Mouse (Mus musculus) ovary, postnatal 10 days (tissue): ENCODE measurements around the gene Rnf19b.

Experiments used
- DNase-seq: peaks from one replicate; pipeline ENCODE4 v3.0.0; 2022; ENCODE audit warnings: low spot score

The Rnf19b gene

GRCm38 (mm10) chr4:129058207-129059092 lies at the start of gene Rnf19b:
Gene Rnf19b, plus strand, starts transcription at chr4:129058271.
- DNase-seq, result no peak

DNA sequence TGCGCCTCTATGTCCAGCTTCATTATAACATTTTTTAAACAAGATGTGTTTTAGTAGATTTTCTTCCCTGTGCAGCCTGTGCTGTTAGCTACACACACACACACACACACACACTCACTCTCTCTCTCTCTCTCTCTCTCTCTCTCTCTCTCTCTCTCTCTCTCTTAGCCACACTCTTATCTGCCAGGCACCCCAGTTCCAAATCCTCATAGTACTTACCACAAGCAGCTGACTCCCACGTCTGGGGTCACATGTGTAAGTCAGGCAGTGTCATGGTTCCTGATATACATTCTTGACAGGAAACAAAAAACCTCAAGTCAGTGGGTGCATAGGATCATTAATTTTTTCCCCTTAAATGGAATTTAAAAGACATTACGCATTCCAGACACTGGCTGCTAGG lies 49.4 kb upstream of the Rnf19b start:
- DNase-seq, result no peak

GRCm38 (mm10) chr4:129009521-129009920 lies 48.5 kb upstream of the Rnf19b start:
- no peak for DNase-seq

- no peak for DNase-seq
Measured at GRCm38 (mm10) chr4:129011604-129012121, 46.4 kb upstream of the Rnf19b start.

DNA sequence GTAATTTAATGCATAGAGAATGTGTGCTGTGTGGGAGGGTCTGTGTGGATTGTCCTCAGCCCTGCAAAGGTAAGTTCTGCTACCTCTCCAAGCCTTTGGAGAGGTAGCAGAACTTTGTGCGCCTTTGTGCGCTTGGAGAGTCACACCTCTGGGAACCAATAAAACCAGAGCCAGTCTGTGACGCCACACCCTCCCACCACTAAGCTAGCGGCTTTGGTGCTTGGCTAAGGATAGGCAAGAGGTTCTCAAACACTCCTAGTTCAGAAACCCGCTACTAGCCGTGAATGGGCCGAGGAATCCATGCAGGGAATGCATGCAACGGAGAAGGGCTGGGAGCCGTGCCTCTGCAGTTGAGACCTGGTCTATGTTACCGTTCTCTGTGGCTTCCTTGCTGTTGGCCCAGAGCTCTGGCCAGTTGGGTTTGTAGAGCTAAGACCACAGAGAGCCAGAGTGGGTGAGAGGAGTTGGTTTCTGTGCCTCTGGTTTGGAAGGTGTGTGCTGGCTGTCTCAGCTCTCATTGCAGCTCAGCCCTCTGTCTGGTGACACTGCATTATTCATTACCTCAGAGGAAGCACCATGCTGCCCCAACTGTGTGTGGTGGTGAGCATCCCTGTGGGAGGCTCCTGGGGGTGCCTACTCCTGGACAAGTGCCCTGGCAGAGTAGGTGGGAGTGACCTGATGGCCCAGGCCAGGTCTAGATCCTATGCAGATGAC lies 44.8 kb upstream of the Rnf19b start:
- DNase-seq, result no peak

DNA sequence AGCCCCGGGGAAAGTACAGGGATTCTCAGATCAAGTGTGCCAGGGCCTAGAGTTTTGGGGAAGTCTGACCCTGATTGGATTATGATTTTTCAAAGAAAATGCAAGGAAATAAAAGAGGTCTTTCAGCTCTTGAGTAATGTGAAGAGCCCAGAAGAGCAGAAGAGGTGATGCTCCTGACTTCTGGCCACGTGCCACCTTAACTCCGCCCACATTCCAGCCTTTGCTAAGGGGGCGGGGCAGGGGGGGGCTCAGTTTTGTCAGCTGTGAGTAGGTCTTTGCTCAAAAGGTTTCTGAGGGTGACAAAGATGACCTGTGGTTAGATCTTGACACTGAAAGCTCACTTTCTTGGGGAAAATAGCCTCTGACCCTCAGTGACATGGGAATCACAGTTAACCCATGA lies 41.7 kb upstream of the Rnf19b start:
- DNase-seq, result no peak

GRCm38 (mm10) chr4:129017150-129017549 lies 40.9 kb upstream of the Rnf19b start:
- no peak for DNase-seq

DNA sequence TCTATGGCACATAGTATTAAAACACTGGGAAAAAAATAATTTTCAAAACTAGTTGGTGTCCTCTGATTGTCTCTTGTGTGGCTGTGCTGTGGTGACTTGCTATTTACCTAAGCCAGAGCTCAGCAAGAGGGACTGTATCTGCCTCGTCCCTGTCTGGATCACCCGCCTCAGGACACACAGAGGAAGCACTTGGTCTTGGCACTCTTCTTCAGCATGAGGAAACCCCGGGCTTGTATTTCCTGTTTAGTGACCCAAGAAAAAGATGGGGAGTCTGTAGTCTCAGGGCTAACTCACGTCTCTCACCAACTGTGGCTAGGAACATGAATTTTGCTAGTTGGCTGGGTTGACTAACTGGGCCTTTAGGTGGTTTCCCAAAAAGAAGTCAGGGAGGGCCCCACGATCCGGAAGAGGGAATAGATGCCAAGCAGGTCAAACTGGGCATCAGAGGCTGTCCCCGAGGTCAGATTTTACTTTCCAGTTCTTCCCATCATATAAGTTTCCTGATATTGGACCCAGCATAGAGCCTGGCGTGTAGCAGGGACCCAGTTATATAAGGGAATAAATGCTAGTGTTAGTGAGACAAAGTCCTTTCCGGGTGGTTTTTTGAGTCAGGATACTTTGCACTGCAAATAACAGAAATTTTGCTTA lies 39.2 kb upstream of the Rnf19b start:
- no peak for DNase-seq

DNA sequence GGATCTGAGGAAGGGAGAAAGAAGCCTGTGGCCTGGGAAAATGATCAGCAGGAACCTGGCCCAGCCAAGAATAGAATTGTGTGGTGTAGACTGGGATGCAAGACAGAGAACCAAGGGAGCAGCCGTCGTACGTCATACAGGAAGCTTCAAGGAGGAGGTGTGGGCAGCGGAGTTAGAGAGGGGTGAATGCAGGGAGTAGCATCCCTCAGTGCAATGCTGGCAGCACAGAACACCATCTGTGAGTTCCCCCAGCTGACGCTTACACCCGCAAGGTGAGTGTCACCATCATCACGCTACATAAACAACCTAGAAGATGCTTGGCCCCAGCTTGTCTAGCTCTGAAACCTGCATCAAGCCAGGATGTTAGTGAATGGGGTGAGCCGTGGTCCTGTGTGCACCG lies 38.3 kb upstream of the Rnf19b start:
- no peak for DNase-seq

DNA sequence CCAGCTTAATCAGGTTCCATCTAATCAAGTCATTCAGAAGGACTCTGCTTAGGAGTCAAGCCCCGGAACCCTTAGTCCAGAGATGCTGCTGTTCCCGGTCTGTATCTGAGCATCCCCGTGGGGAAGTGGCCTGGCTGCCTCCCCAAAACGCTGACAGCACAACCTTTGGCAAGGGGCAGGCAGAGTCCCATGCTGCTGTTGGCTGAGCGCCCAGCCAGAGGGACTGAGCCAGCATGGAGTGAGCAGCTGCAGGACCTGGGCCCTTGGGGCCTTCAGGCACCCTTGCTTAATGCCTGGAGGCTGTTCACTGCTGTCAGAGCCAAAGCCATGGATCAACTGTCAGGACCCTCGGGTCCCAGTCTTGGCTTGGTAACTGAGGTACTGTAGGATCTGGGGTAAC lies 37.6 kb upstream of the Rnf19b start:
- DNase-seq, result peak; percentile 36

GRCm38 (mm10) chr4:129021426-129021825 lies 36.6 kb upstream of the Rnf19b start:
- no peak for DNase-seq

GRCm38 (mm10) chr4:129021886-129022285 lies 36.2 kb upstream of the Rnf19b start:
- no peak for DNase-seq

- DNase-seq, result no peak
Measured at GRCm38 (mm10) chr4:129023884-129024283, 34.2 kb upstream of the Rnf19b start.

DNA sequence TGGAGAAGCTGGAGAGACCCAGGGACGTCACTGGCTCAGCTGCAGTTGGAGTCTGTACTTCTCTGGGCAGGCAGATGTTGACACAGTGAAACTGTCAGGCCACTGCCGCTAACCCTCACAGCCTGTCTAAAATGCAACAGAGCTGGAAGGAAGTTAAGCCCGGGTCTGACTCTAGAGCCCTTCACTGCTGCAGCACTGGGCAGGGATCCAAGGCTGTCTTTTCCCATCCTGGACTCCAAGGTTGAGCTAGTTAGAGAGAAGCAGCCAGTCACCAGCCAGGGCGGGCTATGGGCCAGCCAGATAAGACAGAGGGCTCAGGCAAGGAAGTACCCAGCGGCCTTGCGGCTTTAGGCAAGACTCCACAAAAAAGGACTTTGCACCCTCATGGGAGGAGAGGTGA lies 33.3 kb upstream of the Rnf19b start:
- DNase-seq, result no peak

- no peak for DNase-seq
Measured at GRCm38 (mm10) chr4:129025707-129026106, 32.4 kb upstream of the Rnf19b start.

- DNase-seq, result no peak
Measured at GRCm38 (mm10) chr4:129030746-129031145, 27.3 kb upstream of the Rnf19b start.

GRCm38 (mm10) chr4:129031408-129031965 lies 26.6 kb upstream of the Rnf19b start:
- DNase-seq, result no peak

- no peak for DNase-seq
Measured at GRCm38 (mm10) chr4:129032133-129032962, 25.7 kb upstream of the Rnf19b start.

- peak; percentile 48 for DNase-seq
Measured at GRCm38 (mm10) chr4:129032963-129033951, 24.8 kb upstream of the Rnf19b start.

GRCm38 (mm10) chr4:129034224-129034623 lies 23.8 kb upstream of the Rnf19b start:
- no peak for DNase-seq
